Mouse (Mus musculus) neural tube, embryonic 12.5 days (tissue): Measurements from ENCODE around the gene Sh3rf3. TPM values are rescaled to one million over a fixed set of nuclear protein-coding genes. Genes with fewer than 3 reads are reported as not detected.

Source experiments
- ATAC-seq: fragments of 200-750 bp; cut with Nextera tagmentation; 2 replicates; pipeline ENCODE4 v1.8.0; 2017; ENCODE audit warnings: low read depth, mild to moderate bottlenecking, moderate TSS enrichment, moderate library complexity; ENCODE audit not compliant: low FRiP score
- H3K27ac ChIP-seq: fragments of 300-500 bp; sonication (generic); 2 replicates; pipeline ENCODE4 v1.5.1; 2016
- H3K27me3 ChIP-seq: fragments of 300-500 bp; sonication (generic); replicated peaks from 2 replicates; pipeline ENCODE4 v1.6.1; 2016; ENCODE audit warnings: mild to moderate bottlenecking
- H3K36me3 ChIP-seq: fragments of 300-500 bp; sonication (generic); 2 replicates; pipeline ENCODE4 v1.6.1; 2016; ENCODE audit warnings: mild to moderate bottlenecking
- H3K4me1 ChIP-seq: fragments of 300-500 bp; sonication (generic); 2 replicates; pipeline ENCODE4 v1.6.1; 2016
- H3K4me2 ChIP-seq: fragments of 300-500 bp; sonication (generic); replicated peaks from 2 replicates; pipeline ENCODE4 v1.6.1; 2016; ENCODE audit warnings: mild to moderate bottlenecking
- H3K4me3 ChIP-seq: fragments of 300-500 bp; sonication (generic); 2 replicates; pipeline ENCODE4 v1.5.1; 2016
- H3K9ac ChIP-seq: fragments of 300-500 bp; sonication (generic); 2 replicates; pipeline ENCODE4 v1.6.1; 2016; ENCODE audit warnings: mild to moderate bottlenecking
- H3K9me3 ChIP-seq: fragments of 300-500 bp; sonication (generic); 2 replicates; pipeline ENCODE4 v1.6.1; 2016; ENCODE audit warnings: mild to moderate bottlenecking
- WGBS: fragments of 180-500 bp; shearing (Covaris S2); methylation state at CpG from one replicate; pipeline ENCODE4 v1.1.7; 2016; 5-methylcytosine and 5-hydroxymethylcytosine counted together
- polyA plus RNA-seq: library from polyadenylated mRNA; unstranded; fragments of >200 nt; fragmentation: Nextera tagmentation; extraction: Ambion mirVana; gene quantifications from 2 replicates; pipeline ENCODE4 v1.2.1, GENCODE M21; 2016

Sh3rf3 gene
- polyA plus RNA-seq, 1 experiment from 2014 or later: 6.3 TPM

DNA sequence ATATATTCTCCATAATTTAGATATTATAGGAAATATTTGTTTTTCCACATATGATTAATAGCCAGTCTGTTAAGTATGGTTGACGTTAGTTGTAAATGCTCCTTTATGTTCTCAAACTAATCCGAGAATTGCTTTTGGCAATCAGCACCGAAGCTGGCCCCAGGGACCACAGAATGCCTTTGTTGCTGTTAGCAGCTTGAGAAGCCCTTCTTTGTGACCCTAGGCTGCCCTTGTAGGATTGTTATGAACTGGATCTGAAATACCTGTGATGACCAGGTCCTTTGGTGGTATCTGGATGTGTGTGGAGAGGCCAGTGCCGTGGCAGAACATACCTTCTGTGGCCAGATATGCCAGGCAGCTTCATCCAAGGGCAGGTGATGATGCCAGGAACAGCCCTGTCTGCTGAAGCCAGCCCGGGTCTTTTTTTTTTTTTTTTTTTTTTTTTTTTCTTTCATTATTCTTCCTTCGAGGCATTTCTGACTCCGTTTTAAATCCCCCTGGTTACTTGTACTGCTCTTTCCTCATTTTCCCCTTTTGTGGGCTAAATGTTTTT is 10.9 kb downstream of the Sh3rf3 start:
- WGBS: 60% methylated on average over 7 of the region's 7 CpGs
- Histone ChIP-seq H3K27ac (no peak overlapping the region), H3K9ac (no peak overlapping the region), H3K9me3 (no peaks in the 10 kb centered on the region), H3K4me2 (no peak overlapping the region), H3K4me3 (no peak overlapping the region), H3K4me1 (no peaks in the 10 kb centered on the region), H3K36me3 (no peaks in the 10 kb centered on the region), H3K27me3 (no peaks in the 10 kb centered on the region)
- no peak for ATAC-seq

DNA sequence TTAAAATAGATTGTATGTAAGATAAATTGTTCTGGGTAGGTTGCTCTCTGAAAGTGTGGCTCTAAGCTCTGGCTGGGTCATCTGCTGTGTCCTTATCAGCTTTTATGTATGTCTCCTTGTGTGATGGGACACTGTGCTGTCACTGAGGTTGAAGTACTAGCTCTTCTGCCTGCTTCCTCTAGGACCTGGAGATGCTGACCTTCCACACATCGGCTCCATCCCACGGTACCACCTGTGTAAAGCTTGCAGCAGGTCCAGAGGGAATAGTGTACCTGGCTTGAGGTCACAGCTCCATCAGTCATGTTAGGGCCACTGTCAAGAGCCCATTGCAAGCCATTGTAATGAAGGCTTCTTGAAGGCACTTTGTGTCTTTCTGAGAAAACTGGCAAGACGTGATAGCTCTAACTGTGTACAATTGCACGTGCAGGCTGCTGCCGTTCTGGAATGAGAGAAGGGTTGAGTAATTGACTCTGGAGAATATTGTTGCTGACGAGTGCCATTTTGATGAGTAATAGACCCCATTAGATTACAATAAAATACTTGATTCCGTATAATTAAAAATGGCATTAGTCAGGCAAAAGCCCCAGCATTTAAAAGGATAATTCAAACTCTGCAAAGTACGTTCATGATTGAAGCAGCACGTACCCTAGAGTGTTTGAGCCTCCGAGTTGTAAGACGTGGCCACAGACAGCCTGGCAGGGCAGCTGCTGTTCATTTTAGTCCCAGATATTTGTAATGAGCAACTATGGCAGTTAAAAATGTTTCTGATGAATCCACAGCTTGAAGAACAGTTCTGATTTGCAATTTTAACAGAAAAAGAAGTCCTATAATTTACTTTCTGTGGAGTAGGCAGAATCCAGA is 16.3 kb downstream of the Sh3rf3 start:
- Histone ChIP-seq H3K27me3 (no peaks in the 10 kb centered on the region), H3K4me1 (no peaks in the 10 kb centered on the region), H3K27ac (no peak overlapping the region), H3K9ac (no peak overlapping the region), H3K9me3 (no peaks in the 10 kb centered on the region), H3K4me3 (no peak overlapping the region), H3K4me2 (no peak overlapping the region), H3K36me3 (no peaks in the 10 kb centered on the region)
- WGBS: 86% methylated on average over 11 of the region's 11 CpGs
- ATAC-seq: no peak

DNA sequence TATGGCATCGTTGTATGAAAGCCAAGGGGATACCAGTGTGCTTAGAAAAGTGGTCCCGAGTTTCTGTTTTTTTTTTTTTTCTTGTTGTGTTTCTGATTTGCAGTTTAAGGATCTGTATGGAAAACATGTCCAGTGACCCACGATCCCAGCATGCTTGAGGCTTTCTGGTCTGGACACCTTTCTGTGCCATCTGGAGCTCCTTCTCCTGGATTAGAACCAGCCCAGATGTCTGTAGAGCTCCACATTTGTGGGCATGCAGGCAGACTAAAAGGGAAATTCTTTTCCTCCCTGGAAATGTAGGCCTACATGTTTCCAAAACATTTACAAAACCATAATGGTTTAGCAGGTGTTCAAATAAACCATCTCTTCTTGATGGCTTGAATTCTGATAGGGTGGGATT is 20.0 kb downstream of the Sh3rf3 start:
- Histone ChIP-seq H3K9me3 (no peaks in the 10 kb centered on the region), H3K9ac (no peak overlapping the region), H3K27ac (no peak overlapping the region), H3K4me2 (no peak overlapping the region), H3K4me3 (no peak overlapping the region), H3K36me3 (no peaks in the 10 kb centered on the region), H3K4me1 (no peaks in the 10 kb centered on the region), H3K27me3 (no peaks in the 10 kb centered on the region)
- ATAC-seq: no peak
- 85% methylated on average over 3 of the region's 3 CpGs for WGBS

DNA sequence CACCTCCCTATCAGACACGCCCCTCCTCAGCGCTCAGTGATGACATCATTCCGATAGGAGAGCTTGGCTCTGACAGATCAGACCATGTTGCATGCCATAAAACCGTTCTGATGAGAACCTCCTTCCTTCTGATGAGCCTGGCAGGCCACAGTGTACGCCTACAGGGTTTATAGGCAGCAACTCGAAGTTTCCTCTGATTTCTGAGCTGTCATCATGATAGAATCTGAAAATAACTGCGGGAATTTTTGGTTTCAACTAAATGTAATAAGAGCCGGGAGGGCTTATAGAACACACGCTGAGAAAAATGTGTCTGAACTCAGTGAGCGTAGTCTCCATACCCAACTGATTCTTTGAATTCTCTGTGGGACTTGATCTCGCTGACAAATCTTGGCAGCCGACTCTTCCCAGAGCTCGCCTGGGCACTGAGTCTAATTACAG is 20.6 kb downstream of the Sh3rf3 start:
- Histone ChIP-seq H3K4me3 (no peak overlapping the region), H3K36me3 (no peaks in the 10 kb centered on the region), H3K4me2 (no peak overlapping the region), H3K9me3 (no peaks in the 10 kb centered on the region), H3K27ac (no peak overlapping the region), H3K27me3 (no peaks in the 10 kb centered on the region), H3K4me1 (no peaks in the 10 kb centered on the region), H3K9ac (no peak overlapping the region)
- 85% methylated on average over 13 of the region's 13 CpGs for WGBS
- ATAC-seq: no peak

DNA sequence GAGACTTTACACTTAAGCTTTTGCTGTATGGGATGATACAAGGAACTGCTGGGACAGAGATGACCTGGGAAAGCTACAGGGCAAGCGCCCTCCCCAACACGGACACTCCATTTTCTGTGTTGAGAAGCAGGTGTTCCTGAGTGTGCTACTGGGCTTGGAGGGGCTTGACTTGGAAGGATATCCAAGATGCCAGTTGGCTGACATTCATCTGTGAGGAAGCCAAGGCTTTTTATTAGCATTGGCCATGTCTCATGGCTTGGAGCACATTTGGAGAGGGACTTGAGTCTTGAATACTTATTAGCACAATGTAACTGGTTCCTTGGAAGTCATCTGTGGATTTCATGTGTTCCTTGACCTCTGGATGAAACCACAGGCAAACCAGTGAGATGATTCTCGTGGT is 23.2 kb downstream of the Sh3rf3 start:
- Histone ChIP-seq H3K27ac (no peak overlapping the region), H3K4me1 (no peaks in the 10 kb centered on the region), H3K4me3 (no peak overlapping the region), H3K9ac (no peak overlapping the region), H3K27me3 (no peaks in the 10 kb centered on the region), H3K36me3 (no peaks in the 10 kb centered on the region), H3K4me2 (no peak overlapping the region), H3K9me3 (no peaks in the 10 kb centered on the region)
- no peak for ATAC-seq
- WGBS: 82% methylated on average over 3 of the region's 3 CpGs

DNA sequence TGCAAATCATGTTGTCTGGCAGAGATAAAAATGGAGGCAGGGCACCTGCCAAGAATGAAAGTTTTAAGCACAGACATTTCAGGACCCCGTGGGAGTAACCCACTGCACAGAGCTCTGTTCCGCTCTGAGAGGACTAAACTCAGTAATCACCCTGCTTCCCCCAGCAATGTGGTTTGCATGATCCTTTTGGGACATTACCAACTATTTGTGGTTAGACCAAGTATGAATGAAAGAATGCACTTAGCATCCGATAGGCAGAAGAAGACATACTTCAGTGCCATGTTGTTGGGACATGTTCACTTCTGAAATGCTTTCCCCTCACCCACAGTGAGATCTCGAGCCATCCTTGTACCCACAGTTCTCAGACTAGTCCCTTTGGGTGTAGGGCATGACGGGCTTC is 24.3 kb downstream of the Sh3rf3 start:
- Histone ChIP-seq H3K27ac (no peak overlapping the region), H3K4me3 (no peak overlapping the region), H3K9ac (no peak overlapping the region), H3K4me1 (no peaks in the 10 kb centered on the region), H3K9me3 (no peaks in the 10 kb centered on the region), H3K36me3 (no peaks in the 10 kb centered on the region), H3K4me2 (no peak overlapping the region), H3K27me3 (no peaks in the 10 kb centered on the region)
- WGBS: 90% methylated on average over 5 of the region's 5 CpGs
- no peak for ATAC-seq

DNA sequence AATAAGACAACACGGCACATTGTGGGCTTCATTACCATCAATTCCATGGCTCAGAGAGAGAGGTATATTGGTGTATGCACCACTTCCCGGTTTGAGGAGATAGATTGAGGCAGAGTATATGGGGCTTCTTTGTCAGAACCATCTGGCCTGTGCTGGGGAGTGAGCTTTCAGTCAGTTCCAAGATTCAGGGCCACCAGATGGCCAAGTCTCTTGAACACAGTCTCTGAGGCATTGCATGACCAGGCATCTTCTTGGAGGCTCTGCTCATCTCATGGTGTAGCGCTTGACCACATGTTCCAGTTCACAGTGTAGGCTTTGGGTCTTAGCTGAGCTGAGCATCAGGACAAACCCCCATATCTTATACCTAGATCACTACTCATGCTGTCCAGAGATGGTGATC is 28.8 kb downstream of the Sh3rf3 start:
- Histone ChIP-seq H3K4me1 (no peaks in the 10 kb centered on the region), H3K9ac (no peak overlapping the region), H3K27ac (no peak overlapping the region), H3K9me3 (no peaks in the 10 kb centered on the region), H3K4me3 (no peak overlapping the region), H3K36me3 (no peaks in the 10 kb centered on the region), H3K27me3 (no peaks in the 10 kb centered on the region), H3K4me2 (no peak overlapping the region)
- 92% methylated on average over 3 of the region's 3 CpGs for WGBS
- ATAC-seq: no peak

DNA sequence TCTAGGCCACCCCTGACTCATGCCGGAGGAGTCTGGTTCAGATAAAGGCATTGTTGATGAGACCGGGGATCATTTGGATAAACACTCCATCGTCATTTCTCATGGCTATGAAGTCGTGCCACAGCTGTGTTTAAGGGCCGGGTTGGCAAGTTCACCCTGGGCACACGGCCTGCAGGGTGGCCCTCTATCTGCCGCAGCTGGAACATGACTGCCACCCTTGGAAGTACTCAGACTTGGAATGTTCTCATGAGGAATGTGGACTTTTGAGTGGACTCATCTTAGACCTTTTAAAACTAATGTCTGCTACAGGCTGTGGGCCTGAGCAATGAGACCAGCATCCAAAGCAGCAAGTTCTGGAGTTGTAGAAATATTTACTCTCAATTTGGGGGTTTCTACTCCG is 29.9 kb downstream of the Sh3rf3 start:
- Histone ChIP-seq H3K27me3 (no peaks in the 10 kb centered on the region), H3K4me3 (no peak overlapping the region), H3K9me3 (no peaks in the 10 kb centered on the region), H3K27ac (no peak overlapping the region), H3K4me1 (peaks cover 3% of the 10 kb centered on the region), H3K9ac (no peak overlapping the region), H3K36me3 (no peaks in the 10 kb centered on the region), H3K4me2 (no peak overlapping the region)
- 92% methylated on average over 8 of the region's 8 CpGs for WGBS
- ATAC-seq: no peak

DNA sequence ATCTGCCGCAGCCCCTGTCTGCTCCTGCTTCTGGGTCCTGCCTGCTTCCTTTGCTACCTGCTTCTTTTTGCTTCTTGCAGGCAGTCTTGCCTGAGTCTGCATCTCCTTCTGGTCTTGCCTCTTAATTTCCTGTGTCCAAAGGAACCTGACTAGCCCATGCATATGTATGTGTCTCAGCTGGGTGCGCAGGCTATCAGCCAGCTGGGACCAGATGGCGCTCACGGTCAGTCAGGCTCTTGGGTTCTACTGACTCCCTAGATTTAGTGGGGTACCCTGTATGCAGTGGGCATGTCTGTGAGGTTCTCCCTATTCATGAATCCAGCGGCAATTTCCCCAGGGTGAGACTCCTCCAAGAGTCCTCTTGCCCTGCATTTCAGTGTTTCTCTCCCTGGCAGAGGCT is 35.0 kb downstream of the Sh3rf3 start:
- ATAC-seq: no peak
- no peaks in the 10 kb centered on the region for H3K9me3 ChIP-seq
- WGBS: 53% methylated on average over 5 of the region's 5 CpGs
- H3K27me3 ChIP-seq: no peaks in the 10 kb centered on the region
- 0 out of 2 replicates have a peak overlapping the region, but pooled peaks have one; percentile 5 for H3K4me2 ChIP-seq
- H3K4me1 ChIP-seq: peaks cover 6% of the 10 kb centered on the region
- no peak overlapping the region for H3K4me3 ChIP-seq
- no peak overlapping the region for H3K9ac ChIP-seq
- H3K36me3 ChIP-seq: no peaks in the 10 kb centered on the region
- no peak overlapping the region for H3K27ac ChIP-seq

DNA sequence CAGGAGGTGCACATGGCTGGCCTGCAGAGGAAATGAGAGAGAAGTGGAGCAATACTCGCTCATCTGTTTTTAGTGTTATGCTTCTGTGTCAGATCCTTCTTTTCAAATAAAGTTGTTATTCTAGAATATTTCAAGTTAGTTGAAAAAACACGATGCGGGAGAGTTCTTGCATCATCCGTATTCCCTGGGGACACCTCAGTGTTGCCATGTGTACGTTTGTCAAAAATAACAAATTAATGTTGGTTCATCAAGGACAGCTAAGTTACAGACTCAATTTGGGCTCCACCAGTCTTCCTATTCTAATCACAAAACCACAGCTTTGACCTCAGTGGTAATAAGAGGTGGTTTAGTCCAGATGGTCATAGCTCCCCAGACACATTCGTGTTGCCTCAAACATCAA is 35.4 kb downstream of the Sh3rf3 start:
- Histone ChIP-seq H3K9me3 (no peaks in the 10 kb centered on the region), H3K4me2 (no peak overlapping the region), H3K27ac (no peak overlapping the region), H3K4me1 (peaks cover 6% of the 10 kb centered on the region), H3K27me3 (no peaks in the 10 kb centered on the region), H3K4me3 (no peak overlapping the region), H3K36me3 (no peaks in the 10 kb centered on the region), H3K9ac (no peak overlapping the region)
- no peak for ATAC-seq
- WGBS: 84% methylated on average over 6 of the region's 6 CpGs

DNA sequence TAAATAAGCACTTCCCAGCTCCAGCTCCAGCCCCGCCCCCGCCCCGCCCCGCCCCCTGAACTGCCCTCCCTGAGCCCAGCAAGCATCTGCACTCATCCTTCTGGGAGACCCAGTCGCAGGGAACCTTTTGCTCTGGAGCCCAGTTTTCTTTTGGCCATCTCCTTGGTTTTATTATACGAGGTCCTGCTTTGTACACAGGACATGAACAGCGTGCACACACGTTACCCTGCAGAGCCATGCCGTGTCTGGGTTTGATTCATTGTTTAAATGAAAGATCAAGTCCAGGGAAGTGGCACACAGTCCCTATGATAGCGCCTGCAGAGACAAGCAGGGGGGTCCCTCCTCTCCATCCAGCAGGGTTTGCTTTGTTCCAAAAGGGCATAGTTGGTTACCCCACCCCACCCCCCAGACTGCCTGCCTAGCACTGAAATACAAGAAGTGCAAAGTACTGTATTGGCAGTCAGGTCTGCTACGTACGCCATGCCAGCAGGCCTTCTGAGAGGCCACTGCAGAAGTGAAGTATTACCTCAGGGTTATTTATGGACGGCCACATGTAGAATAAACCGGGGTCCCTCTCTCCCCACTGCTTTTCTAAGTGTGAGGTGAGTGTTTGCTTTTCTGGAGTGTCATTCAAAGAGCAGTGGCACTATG is 41.5 kb downstream of the Sh3rf3 start:
- Histone ChIP-seq H3K9ac (0 out of 2 replicates have a peak overlapping the region, but pooled peaks have one; percentile 0), H3K4me3 (no peak overlapping the region), H3K9me3 (no peaks in the 10 kb centered on the region), H3K36me3 (no peaks in the 10 kb centered on the region), H3K27ac (peak overlapping the region; percentile 15; the same call in 1 of the 2 replicates), H3K4me2 (peak overlapping the region; percentile 12), H3K27me3 (no peaks in the 10 kb centered on the region), H3K4me1 (peaks cover 20% of the 10 kb centered on the region)
- WGBS: 7% methylated on average over 14 of the region's 14 CpGs
- ATAC-seq: no peak

DNA sequence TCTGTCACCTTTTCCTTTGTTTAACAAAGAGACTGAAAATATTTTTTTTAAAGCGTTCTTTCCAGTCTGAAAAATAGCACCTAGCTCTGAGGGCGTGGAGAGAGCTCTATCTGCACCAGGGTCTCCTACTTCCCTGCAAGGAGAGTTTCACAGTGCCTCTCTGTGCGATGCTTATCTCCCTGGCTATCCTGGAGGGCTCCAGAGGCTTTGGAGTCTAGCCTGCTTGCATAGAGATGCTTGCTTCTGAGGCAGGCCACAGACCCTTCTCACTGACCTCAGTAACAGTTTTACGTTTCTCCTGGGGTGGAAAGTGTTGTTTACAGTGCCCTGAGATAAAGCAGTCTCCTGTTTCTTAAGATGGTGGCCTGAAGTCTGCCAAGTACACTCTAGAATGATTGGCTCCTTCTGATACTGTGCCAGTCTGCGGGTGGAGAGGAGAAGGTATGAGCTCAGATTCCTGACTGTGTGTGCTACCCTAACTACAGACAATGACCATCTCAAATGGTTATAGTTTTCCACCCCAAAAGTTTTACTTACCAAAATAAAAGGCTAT is 42.1 kb downstream of the Sh3rf3 start:
- H3K4me2 ChIP-seq: peak overlapping the region; percentile 12; the same call in 1 of the 2 replicates
- ATAC-seq: no peak
- WGBS: 47% methylated on average over 5 of the region's 5 CpGs

More for the DNA sequence above, 42.1 kb downstream of the Sh3rf3 start:
- H3K9ac ChIP-seq: no peak overlapping the region
- H3K36me3 ChIP-seq: no peaks in the 10 kb centered on the region
- H3K27ac ChIP-seq: no peak overlapping the region
- H3K4me3 ChIP-seq: no peak overlapping the region
- peaks cover 20% of the 10 kb centered on the region for H3K4me1 ChIP-seq
- no peaks in the 10 kb centered on the region for H3K27me3 ChIP-seq
- H3K9me3 ChIP-seq: no peaks in the 10 kb centered on the region
